ENCODE assay signal across 8 mouse cellular contexts in genomic region chr17:70747731-70748475, GRCm38 (mm10).
DNase-seq lines count a peak whose midpoint lies in the region; ATAC-seq lines count a peak whose summit lies in the region.

No protein-coding gene starts in this region.

- no peak for ATAC-seq in embryonic facial prominence, embryonic 13.5 days (ENCODE audit: insufficient number of reproducible peaks, insufficient read depth, low FRiP score, low TSS enrichment, low read depth)
- ATAC-seq in liver, embryonic 13.5 days (ENCODE audit: low read depth) = no peak
- peak; percentile 64 for ATAC-seq in neural tube, embryonic 12.5 days (ENCODE audit: low FRiP score, low read depth)

- no peaks in the 10 kb centered on the region for H3K36me3 ChIP-seq in embryonic facial prominence, embryonic 13.5 days
- H3K36me3 ChIP-seq in hindbrain, embryonic 10.5 days = no peaks in the 10 kb centered on the region
- H3K36me3 ChIP-seq in liver, embryonic 13.5 days = no peaks in the 10 kb centered on the region
- H3K36me3 ChIP-seq in neural tube, embryonic 12.5 days = no peaks in the 10 kb centered on the region

- peak overlapping the region; percentile 83 for H3K27ac ChIP-seq in embryonic facial prominence, embryonic 13.5 days
- peak overlapping the region; percentile 89 for H3K27ac ChIP-seq in hindbrain, embryonic 10.5 days
- H3K27ac ChIP-seq in liver, embryonic 13.5 days = peak overlapping the region; percentile 39
- H3K27ac ChIP-seq in neural tube, embryonic 12.5 days = 0 out of 2 replicates have a peak overlapping the region, but pooled peaks have one; percentile 50

- H3K9me3 ChIP-seq in embryonic facial prominence, embryonic 13.5 days = no peaks in the 10 kb centered on the region
- H3K9me3 ChIP-seq in hindbrain, embryonic 10.5 days = no peaks in the 10 kb centered on the region
- H3K9me3 ChIP-seq in liver, embryonic 13.5 days (replicated peaks) = no peaks in the 10 kb centered on the region
- no peaks in the 10 kb centered on the region for H3K9me3 ChIP-seq in neural tube, embryonic 12.5 days

- H3K4me2 ChIP-seq in embryonic facial prominence, embryonic 13.5 days = peak overlapping the region; percentile 60
- H3K4me2 ChIP-seq in liver, embryonic 13.5 days = peak overlapping the region; percentile 42
- peak overlapping the region; percentile 56 for H3K4me2 ChIP-seq in neural tube, embryonic 12.5 days (replicated peaks)

- under 1% methylated on average over 23 of the region's 23 CpGs for WGBS in embryonic facial prominence, embryonic 13.5 days
- WGBS in hindbrain, embryonic 10.5 days = 0% methylated on average over 23 of the region's 23 CpGs
- WGBS in liver, embryonic 13.5 days (ENCODE audit: insufficient replicate concordance) = 1% methylated on average over 23 of the region's 23 CpGs
- under 1% methylated on average over 23 of the region's 23 CpGs for WGBS in neural tube, embryonic 12.5 days

- no peaks in the 10 kb centered on the region for H3K27me3 ChIP-seq in embryonic facial prominence, embryonic 13.5 days
- peaks cover 27% of the 10 kb centered on the region for H3K27me3 ChIP-seq in hindbrain, embryonic 10.5 days (ENCODE audit: insufficient read depth, poor library complexity, severe bottlenecking)
- H3K27me3 ChIP-seq in liver, embryonic 13.5 days = peaks cover 59% of the 10 kb centered on the region
- no peaks in the 10 kb centered on the region for H3K27me3 ChIP-seq in neural tube, embryonic 12.5 days (replicated peaks)

- H3K4me3 ChIP-seq in embryonic facial prominence, embryonic 13.5 days = peak overlapping the region; percentile 37
- peak overlapping the region; percentile 45 for H3K4me3 ChIP-seq in hindbrain, embryonic 10.5 days
- H3K4me3 ChIP-seq in liver, embryonic 13.5 days (replicated peaks) = peak overlapping the region; percentile 10
- H3K4me3 ChIP-seq in neural tube, embryonic 12.5 days = peak overlapping the region; percentile 24

- peak overlapping the region; percentile 65 for H3K9ac ChIP-seq in embryonic facial prominence, embryonic 13.5 days
- H3K9ac ChIP-seq in liver, embryonic 13.5 days = peak overlapping the region; percentile 26; the same call in 1 of the 2 replicates
- H3K9ac ChIP-seq in neural tube, embryonic 12.5 days = 0 out of 2 replicates have a peak overlapping the region, but pooled peaks have one; percentile 29

- peaks cover 36% of the 10 kb centered on the region for H3K4me1 ChIP-seq in embryonic facial prominence, embryonic 13.5 days
- H3K4me1 ChIP-seq in hindbrain, embryonic 10.5 days (replicated peaks) = peaks cover 61% of the 10 kb centered on the region
- peaks cover 14% of the 10 kb centered on the region; the same call in 1 of the 2 replicates for H3K4me1 ChIP-seq in liver, embryonic 13.5 days (replicated peaks)
- H3K4me1 ChIP-seq in neural tube, embryonic 12.5 days = peaks cover 28% of the 10 kb centered on the region

- peak; percentile 42 for DNase-seq in ovary, postnatal 36 days (ENCODE audit: low spot score)
- DNase-seq in ovary, postnatal 14 days (ENCODE audit: low spot score) = no peak
- peak; percentile 74 for DNase-seq in hindbrain, embryonic 10.5 days (ENCODE audit: low spot score)
- DNase-seq in liver, embryonic 13.5 days = no peak
- DNase-seq in spleen, postnatal 36 days (ENCODE audit: low spot score in 2 of 2) = no peak
- DNase-seq in thymus, postnatal 36 days = no peak

Comparison
In these comparisons a context has a peak if more than half of its experiments do, and no peak if none do; other contexts are left out.
1. DNase-seq: peak in ovary, postnatal 36 days (single experiment) and hindbrain, embryonic 10.5 days (single experiment); none in ovary, postnatal 14 days (single experiment), liver, embryonic 13.5 days (single experiment), spleen, postnatal 36 days (0 of 2) and thymus, postnatal 36 days (0 of 2).
2. H3K27ac ChIP-seq: peak in every context shown above with its lines; median percentile 89 in hindbrain, embryonic 10.5 days; 83 in embryonic facial prominence, embryonic 13.5 days; 50 in neural tube, embryonic 12.5 days; 39 in liver, embryonic 13.5 days.
3. Peak in every context shown above with its lines, with median percentiles within 50 percentile points of each other: H3K4me2 ChIP-seq, H3K4me3 ChIP-seq and H3K9ac ChIP-seq.